Mouse (Mus musculus): ENCODE results near the gene Mrpl37.
"Not testable (repeated sequence)": the region's sequence is repeated elsewhere in the genome, so short reads cannot be mapped to it uniquely, and the experiment has no call there.

Mrpl37 gene

DNA sequence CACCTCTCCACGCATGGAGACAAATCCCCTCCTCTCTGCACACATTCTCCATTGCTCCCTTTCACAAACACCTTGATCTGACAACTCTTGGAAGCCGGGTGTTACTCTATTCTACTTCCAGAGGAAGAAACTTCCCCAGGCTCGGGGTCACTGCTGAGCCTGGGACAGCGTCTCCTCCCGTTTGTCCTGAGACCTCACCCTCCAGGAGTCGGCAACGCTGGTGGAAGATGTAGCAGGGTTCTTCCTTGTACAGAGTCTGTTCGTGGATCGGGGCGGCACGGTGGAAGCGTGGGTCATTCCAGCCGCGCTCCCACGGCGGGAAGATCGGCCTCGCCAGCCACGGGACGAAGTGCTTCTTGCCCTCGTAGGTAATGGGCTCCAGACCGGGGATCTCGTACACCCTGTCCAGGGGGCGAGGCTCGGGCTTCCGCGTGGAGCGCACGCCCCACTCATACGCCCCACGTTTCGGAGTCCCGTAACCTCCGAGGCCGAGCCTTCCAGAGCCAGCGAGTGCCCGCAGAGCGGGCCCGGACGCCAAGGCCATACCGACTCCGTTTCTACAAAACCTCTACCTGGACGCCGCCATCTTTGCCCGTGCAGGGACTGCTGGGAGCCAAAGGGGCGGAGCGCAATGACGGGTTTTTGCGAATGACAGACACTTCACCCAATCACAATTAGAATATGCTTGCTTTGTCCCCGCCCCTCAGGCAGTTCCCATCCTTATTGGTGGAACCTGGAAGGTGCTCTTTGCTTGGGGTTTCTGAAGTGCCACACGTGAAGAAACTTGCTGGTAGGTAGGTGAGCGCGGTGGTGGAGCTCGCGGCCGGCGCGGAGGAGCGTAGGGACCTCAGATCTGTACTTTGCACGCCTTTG, at the start of gene Mrpl37, which contains the start of gene Cyb5rl:
Mrpl37 (minus strand) TSS at position 617 of the 873 bp plus-strand sequence.
Cyb5rl (plus strand) TSS at position 737 of the 873 bp plus-strand sequence.
- peak; percentile 95 for DNase-seq (ENCODE audit: low spot score)

DNA sequence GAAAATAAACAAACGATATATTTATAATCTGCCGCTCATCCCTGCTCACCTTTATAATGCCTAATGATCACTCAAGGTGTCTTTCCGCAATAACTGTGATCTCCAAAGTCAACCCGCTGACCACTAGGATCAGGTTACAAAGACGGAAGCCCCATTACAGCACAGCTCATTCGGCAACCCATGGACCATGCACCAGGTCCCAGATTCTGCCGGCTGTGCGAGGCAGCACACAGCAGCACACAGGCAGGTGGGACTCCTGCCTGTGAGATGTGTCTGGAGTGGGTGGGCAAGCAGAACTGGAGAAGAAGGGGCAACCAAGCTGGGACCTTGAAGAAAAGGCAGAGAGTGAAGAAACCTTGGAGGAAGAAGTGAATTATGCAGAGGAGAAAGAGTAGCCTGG, 47.6 kb upstream of the Mrpl37 start:
- no peak for DNase-seq (ENCODE audit: low spot score)

DNA sequence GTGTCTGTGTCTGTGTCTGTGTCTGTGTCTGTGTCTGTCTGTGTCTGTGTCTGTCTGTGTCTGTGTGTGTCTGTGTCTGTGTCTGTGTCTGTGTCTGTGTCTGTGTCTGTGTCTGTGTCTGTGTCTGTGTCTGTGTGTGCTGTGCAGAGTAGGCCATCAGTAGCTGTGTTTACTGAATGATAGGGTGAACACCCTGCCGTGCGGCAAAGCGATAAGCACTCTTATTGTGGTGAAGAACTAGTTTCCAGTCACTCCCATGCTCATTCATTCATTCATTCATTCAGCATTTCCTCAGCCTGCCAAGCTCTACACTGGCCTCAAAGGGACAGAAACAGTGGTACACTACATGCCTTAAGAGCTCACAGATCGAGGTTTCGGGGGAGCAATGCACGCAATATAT, 42.5 kb upstream of the Mrpl37 start:
- DNase-seq (ENCODE audit: low spot score) = not testable (repeated sequence)

DNA sequence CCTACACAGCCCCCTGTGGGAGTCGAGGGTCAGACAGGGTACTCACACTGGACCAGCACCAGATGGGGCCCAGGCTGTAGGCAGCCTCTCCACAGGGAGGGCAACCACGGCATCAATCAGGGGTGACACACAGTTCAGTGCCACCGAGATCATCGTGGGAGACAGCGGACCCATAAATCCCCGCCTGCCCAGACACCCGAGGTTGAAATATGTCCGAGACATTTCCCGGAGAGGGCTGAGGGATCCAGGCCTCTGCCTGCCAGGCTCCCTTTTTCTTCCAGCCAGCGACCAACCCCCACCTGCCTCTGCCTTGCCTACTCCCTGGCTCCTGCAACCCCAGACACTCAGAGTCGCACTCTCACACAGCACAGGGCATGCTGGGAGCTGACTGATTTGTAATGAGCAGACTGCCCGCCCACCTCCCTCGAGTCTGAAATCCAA, 41.6 kb upstream of the Mrpl37 start:
- no peak for DNase-seq (ENCODE audit: low spot score)

DNA sequence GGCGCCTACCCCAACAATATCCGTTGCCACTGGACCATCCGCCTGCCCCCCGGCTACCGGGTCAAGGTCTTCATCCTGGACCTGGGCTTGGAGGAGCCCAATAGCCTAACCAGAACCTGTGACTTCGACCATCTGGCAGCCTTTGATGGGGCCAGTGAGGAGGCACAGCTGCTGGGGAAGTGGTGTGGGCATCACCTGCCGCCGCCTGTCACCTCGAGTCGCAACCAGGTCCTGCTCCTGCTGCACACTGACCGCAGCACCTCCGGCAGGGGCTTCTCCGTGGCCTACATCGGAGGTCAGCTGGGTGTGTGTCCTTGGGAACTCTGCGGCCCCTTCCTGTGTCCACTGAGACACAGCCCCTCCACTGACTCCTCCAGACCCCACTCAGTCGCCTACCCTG, 40.1 kb upstream of the Mrpl37 start:
- no peak for DNase-seq (ENCODE audit: low spot score)

DNA sequence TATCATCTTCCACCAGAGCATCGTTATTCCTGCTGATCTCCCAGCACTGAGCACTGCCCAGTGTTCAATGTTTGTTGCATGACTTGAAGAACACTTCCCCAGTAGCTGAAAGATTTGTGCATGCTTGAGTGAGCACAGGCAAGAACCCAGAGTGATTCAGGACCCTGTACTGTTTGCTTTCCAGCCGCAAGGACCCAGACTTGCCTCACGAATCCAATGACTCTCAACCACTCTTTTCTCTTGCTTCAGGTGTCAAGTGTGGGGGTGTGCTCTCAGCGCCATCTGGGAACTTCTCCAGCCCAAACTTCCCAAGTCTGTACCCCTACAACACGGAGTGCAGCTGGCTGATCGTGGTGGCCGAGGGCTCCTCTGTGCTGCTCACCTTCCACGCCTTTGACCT, 35.6 kb upstream of the Mrpl37 start:
- no peak for DNase-seq (ENCODE audit: low spot score)

DNA sequence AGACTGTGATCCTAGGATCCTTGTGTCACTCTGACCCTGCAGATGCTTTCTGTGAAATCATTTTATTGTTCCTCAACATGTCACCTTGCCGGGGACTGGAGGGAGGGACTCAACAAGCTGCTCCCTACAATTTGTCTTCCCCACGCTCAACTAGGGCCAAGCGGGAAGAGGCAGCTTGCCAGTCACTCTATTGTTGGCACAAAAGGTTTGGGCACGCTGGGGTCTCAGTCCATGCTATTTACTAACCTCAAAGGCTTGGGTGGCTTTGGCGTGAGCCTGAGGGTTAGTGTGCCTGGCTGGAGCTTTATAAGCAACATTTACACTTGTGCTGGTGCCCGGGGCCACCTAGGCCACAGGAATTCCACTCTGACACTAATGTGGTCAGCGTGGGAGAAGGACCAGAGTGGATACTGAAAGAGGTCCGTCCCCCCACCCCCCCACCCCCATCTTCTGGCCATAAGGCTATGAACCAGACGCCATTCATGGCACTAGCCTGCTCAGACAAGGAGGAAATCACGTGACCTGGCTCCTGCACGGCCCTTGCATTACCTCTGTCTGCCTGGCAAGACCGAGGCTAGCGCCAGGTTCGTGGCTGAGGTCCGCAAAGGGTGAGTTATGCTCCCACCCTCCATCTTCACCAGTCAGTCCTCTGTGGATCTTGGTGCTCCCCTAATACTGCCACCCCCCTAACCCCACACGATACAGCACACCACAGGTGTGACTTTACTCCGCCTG, 32.3 kb upstream of the Mrpl37 start:
- DNase-seq (ENCODE audit: low spot score) = no peak

DNA sequence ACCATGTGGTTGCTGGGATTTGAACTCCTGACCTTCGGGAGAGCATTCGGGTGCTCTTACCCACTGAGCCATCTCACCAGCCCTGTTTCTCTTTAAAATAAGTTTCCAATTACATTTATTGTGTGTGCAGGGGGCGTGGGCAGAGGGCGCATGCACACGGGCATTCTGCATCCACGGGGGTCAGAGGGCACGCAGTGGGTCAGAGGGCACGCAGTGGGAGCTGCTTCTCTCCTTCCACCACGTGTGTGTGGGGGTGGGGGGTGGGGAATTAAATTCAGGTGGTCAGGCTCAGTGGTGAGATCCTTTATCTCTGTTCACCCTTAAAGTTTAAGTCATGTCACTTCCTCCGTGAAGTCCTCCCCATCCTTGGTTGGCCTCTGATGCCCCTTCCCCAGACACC, 31.7 kb upstream of the Mrpl37 start:
- no peak for DNase-seq (ENCODE audit: low spot score)

DNA sequence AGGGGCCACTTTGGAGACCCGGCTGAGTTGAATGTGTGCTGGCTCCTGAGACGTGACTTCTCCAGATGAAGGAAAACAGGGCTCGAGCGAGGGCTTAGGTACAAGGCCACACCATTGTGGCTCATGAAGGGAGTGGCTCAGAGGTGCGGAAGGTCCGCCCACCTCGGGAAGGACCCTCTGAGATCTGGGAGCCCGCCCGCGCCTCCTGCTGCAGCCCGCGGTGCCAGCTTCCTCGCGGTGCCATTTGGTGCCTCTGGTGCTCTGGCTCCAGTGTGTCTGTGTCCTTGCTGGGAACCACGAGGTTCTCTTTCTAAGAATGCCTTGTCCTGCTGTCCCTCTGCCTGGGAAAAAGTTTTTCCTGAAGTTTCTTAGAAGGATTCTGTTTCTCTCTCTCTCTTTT, 31.2 kb upstream of the Mrpl37 start:
- no peak for DNase-seq (ENCODE audit: low spot score)

DNA sequence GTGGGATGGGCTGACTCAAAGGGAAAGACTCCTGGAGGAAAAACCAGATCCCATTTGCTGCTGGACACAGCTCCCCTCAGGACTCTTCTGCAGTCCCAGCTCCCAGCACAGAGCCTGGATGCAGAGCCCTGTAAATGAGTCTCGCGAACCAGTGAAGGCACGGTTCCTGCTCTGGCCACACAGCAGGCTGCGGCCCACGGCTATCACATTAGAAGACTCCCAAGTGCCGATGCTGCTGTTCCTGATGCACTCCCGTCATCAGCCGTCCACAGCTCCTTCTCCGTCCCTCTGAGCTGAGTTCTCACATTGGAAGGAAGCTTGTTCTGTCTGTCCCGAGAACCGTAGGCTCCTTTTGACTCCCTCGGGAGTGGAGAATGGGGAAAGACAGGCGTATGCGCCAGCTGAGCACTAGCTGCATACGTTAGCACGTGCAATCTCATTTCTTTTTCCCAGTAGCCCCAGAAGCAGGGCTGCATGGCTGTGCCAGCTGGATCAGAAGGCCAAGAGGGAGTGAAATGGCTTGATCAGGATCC, 30.2 kb upstream of the Mrpl37 start, which contains the start of gene Cdcp2:
Cdcp2 (plus strand) TSS at position 51 of the 533 bp plus-strand sequence.
- no peak for DNase-seq (ENCODE audit: low spot score)

DNA sequence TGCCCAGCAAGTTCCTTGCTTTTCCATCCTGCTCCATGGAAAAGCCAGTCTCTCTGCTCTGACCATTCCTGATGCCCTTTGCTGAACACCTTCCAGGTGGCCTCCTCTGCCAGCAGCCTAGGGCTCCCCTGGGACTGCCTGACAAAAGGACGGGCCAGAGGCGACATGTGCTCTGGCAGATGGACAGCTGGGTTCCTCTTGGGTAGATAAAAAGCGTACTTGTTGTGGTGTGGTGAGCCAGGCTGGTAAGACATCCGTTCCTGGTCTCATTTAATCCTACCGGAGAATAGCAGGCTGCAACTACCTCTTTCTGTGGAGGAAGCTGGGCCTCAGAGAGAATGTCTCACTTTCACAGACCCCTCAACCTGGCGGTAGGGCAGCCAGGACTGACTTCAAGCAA, 29.4 kb upstream of the Mrpl37 start:
- DNase-seq (ENCODE audit: low spot score) = no peak

DNA sequence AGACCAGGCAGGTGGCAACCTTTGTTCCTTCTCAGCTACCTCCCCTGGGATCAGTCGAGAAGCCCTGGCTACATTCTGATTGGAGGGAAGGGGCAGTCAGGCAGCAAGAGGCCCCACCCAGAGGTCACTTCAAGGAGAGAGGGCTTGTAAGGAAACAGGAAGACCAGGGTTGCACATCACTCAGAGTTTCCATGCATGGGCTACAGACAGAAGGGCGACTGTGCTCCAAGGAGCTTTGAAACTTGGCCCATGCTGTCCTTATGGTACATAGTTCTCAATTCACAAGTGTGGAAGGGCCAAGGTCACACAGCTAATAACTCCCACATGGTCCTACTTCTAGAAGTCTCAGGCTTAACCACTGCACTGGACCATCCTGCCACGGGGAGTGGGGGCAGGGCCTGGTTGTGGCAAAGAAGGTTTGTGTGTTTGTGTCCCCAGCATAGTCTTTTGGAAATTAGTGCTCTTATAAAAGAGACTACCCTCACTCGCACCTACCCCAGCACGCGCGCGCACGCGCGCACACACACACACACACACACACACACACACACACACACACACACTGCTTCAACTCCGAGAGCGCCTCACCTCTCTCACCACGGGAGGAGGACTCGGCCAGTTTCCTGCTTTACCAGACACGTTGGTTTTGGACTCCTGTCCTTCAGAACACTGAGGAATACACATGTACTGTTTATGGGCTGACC, 28.0 kb upstream of the Mrpl37 start:
- no peak for DNase-seq (ENCODE audit: low spot score)

DNA sequence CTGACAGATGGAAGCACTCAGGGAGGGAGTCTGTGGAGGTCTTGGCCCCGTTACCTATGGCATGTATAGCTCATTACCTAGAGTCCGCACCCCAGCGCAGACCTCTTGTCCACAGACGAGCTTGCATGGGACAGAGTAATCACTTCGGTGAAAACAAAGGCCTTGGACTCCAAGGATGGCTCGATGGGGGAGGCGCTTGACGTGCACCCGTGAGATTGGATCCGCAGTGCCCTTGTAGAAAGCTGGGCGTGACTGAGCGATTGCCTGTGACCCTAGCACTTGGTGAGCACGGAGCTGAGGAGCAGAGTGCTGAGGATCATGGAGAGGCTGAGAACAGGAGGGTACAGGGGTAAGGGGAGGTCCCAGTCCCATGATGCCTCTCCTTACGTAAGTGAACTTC, 25.0 kb upstream of the Mrpl37 start:
- DNase-seq (ENCODE audit: low spot score) = no peak

DNA sequence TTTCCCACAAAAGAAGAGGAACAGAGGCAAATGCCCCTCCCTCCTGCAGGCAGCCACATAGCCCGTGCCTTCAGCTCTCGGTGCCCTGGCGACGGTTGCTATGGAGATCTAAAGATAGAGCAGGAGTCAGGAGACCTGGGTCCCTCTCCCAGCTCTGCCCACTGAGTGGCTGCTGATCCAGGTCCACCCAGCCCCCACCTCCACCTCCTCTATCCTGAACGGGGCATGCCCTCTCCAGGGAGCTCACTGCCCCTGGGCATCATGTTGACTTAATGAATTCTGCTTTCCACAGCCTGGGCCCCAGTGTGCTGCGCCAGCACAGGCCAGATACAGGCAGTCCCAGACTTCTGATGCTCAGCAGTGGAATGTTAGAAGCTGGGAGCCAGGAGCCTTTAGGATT, 18.2 kb upstream of the Mrpl37 start:
- peak; percentile 42 for DNase-seq (ENCODE audit: low spot score)

DNA sequence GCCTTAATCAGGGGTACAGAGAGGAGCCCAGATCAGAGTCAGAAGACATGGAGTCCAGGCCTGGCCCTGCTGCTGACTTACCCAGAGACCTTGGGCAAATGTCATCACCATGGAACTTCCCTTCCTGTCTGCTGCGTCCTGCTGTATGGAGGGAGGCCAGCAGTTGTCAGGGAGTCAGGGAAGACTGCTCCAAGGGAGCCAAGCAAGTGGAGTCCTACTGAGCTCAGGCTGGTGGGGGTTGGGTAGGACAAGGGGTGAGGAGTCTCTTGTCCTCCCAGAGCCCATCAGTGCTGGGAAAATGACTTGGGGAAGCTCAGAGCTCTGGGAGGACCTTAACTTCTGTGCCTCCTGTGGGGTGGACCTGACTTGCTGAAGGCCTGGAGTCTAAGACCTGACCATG, 17.7 kb upstream of the Mrpl37 start:
- DNase-seq (ENCODE audit: low spot score) = no peak

DNA sequence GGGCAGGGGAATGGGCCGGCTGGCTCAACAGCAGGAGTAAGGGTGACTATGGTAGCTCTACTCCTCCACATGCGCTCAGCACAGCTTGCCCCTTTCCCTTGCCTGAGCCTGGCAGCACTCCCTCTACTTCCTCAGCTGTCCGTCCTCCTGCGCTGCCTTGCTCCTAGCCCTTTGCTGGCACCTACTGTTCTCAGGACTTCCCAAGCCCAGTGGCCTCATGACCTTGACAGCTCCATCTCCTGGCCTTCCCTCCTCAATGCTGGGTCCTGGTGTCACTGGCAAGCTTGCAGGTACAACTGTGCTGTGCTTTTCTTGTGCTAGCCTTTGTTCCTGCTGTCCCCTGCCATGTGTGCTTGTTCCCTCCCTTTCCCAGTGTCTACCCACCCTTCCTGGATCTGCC, 16.5 kb upstream of the Mrpl37 start:
- DNase-seq (ENCODE audit: low spot score) = no peak

DNA sequence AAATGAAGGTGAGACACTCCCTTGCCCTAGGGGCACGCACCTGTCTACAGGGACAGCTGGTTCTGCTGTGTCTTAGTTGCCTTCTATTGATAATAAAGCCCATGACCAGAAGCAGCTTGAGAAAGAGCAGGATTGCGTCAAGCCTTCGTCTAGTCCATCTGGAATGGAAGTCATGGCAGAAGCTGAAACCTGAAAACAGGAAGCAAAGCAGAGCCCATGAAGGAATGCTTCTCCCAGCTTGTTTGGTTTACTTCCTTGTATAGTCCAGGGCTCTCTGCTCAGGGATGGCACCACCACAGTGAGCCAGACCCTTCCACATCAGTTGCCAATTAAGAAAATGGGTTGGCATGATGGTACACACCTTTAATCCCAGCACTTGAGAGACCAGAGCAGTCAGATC, 15.5 kb upstream of the Mrpl37 start:
- no peak for DNase-seq (ENCODE audit: low spot score)

DNA sequence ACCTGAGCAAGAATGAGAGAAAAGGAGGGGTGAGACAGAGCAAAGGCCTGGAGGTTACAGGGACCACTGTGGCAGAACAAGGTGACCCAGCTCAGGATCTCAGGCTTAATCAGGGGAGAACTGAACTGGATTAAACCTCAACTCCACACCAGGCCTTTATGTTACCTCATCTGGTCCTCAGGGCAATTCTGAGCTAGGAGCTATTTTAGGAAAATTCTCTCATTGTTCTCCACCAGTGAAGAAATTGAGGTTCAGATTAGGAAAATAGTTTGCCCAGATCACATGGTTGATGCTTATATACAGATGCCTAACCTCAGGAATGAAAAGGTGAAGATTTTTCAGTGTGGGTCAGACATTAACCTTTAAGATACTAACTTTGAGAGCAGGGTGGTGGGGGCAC, 13.0 kb upstream of the Mrpl37 start:
- DNase-seq (ENCODE audit: low spot score) = no peak

DNA sequence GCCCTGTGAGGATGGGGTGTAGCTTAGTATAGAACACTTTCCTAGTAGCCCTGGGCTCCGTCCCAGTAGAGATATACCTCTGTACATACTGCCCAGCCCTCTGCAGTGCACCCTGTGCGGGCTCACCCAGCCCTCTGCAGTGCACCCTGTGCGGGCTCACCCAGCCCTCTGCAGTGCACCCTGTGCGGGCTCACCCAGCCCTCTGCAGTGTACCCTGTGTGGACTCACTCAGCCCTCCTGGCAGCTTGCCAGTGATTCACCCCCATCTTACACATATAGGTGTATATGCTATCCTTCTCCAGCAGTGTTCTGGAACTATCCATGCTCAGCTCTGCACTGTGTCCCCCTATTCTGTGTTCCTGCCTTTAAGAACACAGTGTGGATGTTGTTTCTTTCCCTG, 12.2 kb upstream of the Mrpl37 start:
- no peak for DNase-seq (ENCODE audit: low spot score)

DNA sequence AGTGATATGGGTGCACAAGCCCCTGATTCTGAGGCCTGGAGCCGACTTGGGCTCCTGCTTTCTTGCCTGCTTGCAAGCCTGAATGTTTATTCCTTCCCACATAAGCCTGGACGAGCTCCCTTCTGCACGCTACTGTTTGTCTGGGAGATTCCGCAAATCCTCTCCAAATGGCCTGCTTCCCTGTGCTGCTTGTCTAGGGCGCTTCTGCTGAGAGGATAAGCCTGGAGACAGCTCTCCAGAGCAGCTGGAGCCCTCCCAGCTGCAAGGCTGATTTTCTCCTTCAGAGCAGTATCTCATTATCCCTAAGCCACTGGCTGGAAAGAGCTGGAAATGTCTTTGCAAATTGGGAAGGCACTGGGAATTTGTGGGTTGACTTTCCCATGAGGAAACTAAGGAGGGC, 8.8 kb upstream of the Mrpl37 start:
- DNase-seq (ENCODE audit: low spot score) = no peak

DNA sequence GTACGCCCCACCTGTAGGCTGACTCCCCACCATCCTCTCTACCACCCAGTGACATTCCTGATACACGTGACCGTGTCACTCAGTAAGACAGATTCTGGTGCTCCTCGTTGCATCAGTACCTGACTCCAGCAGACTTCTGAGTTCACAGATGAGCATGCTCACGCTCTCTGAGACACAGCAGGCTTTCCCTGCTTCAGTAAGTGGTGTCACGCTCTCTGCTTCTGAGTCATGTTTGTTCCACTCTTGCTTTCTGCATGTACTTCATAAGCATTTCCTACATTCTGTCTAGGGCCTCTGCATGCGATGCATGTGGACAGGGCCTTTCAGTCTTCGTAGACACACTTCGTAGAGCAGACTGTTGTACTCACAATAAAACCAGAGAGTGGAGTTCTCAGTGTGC, 5.7 kb upstream of the Mrpl37 start:
- DNase-seq (ENCODE audit: low spot score) = no peak

DNA sequence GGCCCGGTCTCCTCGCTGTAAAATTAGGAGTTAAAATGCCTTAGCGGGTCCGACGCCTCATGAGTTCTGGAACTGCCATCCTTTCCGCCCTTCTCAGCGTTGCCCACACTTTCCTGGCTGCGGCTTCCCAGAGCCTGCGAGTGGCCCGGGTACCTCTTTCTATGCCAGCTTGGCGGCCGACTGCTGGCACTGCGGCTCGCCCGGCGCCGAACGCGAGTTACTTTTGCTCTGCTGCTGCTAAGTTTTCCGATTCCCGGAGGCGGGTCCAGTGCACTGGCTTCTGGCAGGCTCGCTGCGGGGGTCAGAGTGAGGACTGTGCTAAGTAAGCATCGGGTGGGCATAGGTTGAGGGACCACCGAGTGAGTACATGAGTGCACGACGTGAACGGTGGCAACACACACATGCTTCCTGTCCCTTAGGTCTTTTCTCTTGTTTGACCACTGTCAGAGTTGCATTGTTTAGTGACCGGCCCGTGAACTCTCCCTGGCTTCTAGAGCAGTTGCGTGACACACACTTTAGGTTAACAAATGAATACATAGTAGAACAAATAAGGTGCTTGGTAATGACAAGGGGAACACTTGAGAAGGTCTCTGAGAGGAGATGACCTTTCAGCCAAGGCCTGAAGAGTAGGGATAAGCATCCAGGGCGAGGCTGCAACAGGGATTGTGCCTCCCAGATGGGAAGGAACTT, 628 bp upstream of the Mrpl37 start:
- DNase-seq (ENCODE audit: low spot score) = no peak

Data from layer of hippocampus, adult 9-10 months (tissue).